In the genomic region with DNA sequence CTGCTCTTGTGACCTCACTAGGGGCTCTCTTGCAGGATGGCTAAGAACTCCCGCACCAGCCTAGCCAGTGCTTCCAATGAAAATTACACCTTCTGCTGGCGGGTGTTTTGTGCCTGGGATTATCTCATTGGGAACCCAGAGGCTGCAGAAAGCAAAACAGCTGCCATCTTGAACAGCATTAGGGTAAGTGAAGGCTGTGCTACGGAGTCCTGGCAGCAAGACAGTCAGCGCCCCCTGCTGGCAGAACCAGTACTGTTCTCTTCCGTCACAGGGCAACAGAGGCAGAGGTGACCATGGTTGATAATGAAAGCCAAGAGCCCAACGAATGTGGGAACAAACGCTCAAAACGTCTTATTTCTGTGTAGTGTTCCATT, we compare ENCODE assay signal across 9 mouse cellular contexts. TPM values are rescaled to one million over a fixed set of nuclear protein-coding genes. Genes with fewer than 3 reads are reported as not detected.
DNase-seq lines count a peak whose midpoint lies in the region; ATAC-seq and TF ChIP-seq lines count a peak whose summit lies in the region.
"Had no signal": no experiment of that assay in that cellular context is flagged by ENCODE, and none has a peak within 500 bp of the region (broad histone marks: within the 10 kb centered on the region; RNA-seq: fewer than 3 reads in every experiment).

No protein-coding gene starts in this region.

- ATAC-seq in hindbrain, embryonic 14.5 days (ENCODE audit: low FRiP score) = no peak
- ATAC-seq in forebrain, embryonic 14.5 days = peak; percentile 55
- ATAC-seq in midbrain, embryonic 12.5 days (ENCODE audit: low FRiP score, low read depth) = peak; percentile 56; the same call in 1 of the 2 replicates

- TF ChIP-seq CTCF in CH12.LX (conservative IDR thresholded peaks at IDR 0.05 in 1 of 2, IDR thresholded peaks at IDR 0.05 in 1 of 2; ENCODE audit: low read depth in 2 of 2, low read length in 2 of 2) = peak; percentile 86 to 93

- no peaks in the 10 kb centered on the region for H3K79me2 ChIP-seq in CH12.LX (replicated peaks; ENCODE audit: control insufficient read depth, extremely low read depth, insufficient read depth, poor library complexity, severe bottlenecking)

- in situ Hi-C loops in CH12.LX (cut with MboI; ENCODE audit: low pct_ligation_motif_present, low pct_unique_long_range_greater_than_20kb, low sequenced_read_pairs) = loop anchor here (5.0 kb wide), 1 partner anchor 33 kb away; no protein-coding TSS in a partner anchor

- TF ChIP-seq EP300 in CH12.LX (IDR thresholded peaks at IDR 0.05; ENCODE audit: low read length) = no peak

- dilution Hi-C loops in CH12.LX (cut with MboI; ENCODE audit: extremely low pct_ligation_motif_present, extremely low pct_unique_long_range_greater_than_20kb, low sequenced_read_pairs) = no loop called here

- H3K4me2 ChIP-seq in hindbrain, embryonic 14.5 days (replicated peaks) = no peak overlapping the region
- peak overlapping the region; percentile 62 for H3K4me2 ChIP-seq in CH12.LX (ENCODE audit: insufficient read depth, low read depth, poor library complexity, severe bottlenecking)
- H3K4me2 ChIP-seq in forebrain, embryonic 14.5 days (ENCODE audit: low read length) = no peak overlapping the region
- H3K4me2 ChIP-seq in midbrain, embryonic 12.5 days (replicated peaks) = no peak overlapping the region
- H3K4me2 ChIP-seq: embryonic facial prominence, embryonic 15.5 days had no signal

- TF ChIP-seq RAD21 in CH12.LX (IDR thresholded peaks at IDR 0.05; ENCODE audit: low read depth, low read length) = peak; percentile 81

- H3K36me3 ChIP-seq in hindbrain, embryonic 10.5 days = no peaks in the 10 kb centered on the region
- no peaks in the 10 kb centered on the region for H3K36me3 ChIP-seq in hindbrain, embryonic 14.5 days (replicated peaks; ENCODE audit: control insufficient read depth, insufficient read depth)
- H3K36me3 ChIP-seq in CH12.LX (replicated peaks in 1 of 2; ENCODE audit: control insufficient read depth in 1 of 2, insufficient read depth in 1 of 2, low read length in 1 of 2) = peaks cover 0 to 31% of the 10 kb centered on the region in 2 experiments
- H3K36me3 ChIP-seq in forebrain, embryonic 14.5 days (ENCODE audit: control insufficient read depth, insufficient read depth, low read length) = no peaks in the 10 kb centered on the region
- no peaks in the 10 kb centered on the region for H3K36me3 ChIP-seq in midbrain, embryonic 12.5 days
- H3K36me3 ChIP-seq: embryonic facial prominence, embryonic 15.5 days had no signal

- H3K4me3 ChIP-seq in hindbrain, embryonic 10.5 days = no peak overlapping the region
- no peak overlapping the region for H3K4me3 ChIP-seq in hindbrain, embryonic 14.5 days (replicated peaks; ENCODE audit: low read length)
- peak overlapping the region; percentile 6 to 45 (median 42) for H3K4me3 ChIP-seq in CH12.LX (replicated peaks in 1 of 3; ENCODE audit: low read depth in 2 of 3, low read length in 2 of 3, poor library complexity in 1 of 3)
- H3K4me3 ChIP-seq in forebrain, embryonic 14.5 days (ENCODE audit: low read depth, low read length) = no peak overlapping the region
- no peak overlapping the region for H3K4me3 ChIP-seq in midbrain, embryonic 12.5 days
- H3K4me3 ChIP-seq: embryonic facial prominence, embryonic 15.5 days had no signal

- DNase-seq in hindbrain, embryonic 10.5 days (ENCODE audit: low spot score) = peak; percentile 59
- DNase-seq in hindbrain, embryonic 14.5 days (ENCODE audit: low spot score) = no peak
- DNase-seq in CH12.LX (ENCODE audit: extremely low read depth) = peak; percentile 93
- DNase-seq in c-Kit-negative CD71-positive TER-119-positive erythroid progenitor cells, embryonic 14.5 days (ENCODE audit: low read depth, low spot score) = peak; percentile 13
- peak; percentile 45 for DNase-seq in forebrain, embryonic 14.5 days (ENCODE audit: low spot score)
- DNase-seq in layer of hippocampus, postnatal 10 days (ENCODE audit: low spot score in 2 of 2) = peak; percentile 30 to 52
- peak; percentile 12 for DNase-seq in testis, postnatal 14 days (ENCODE audit: low spot score)

- TF ChIP-seq POLR2A in CH12.LX (IDR thresholded peaks at IDR 0.05; ENCODE audit: low read depth, low read length) = no peak

- 59% methylated on average over 8 of the region's 8 CpGs for WGBS in hindbrain, embryonic 10.5 days
- 60% methylated on average over 8 of the region's 8 CpGs for WGBS in hindbrain, embryonic 14.5 days
- 56% methylated on average over 8 of the region's 8 CpGs for WGBS in forebrain, embryonic 14.5 days
- WGBS in midbrain, embryonic 12.5 days = 55% methylated on average over 8 of the region's 8 CpGs

- H3K27me3 ChIP-seq in hindbrain, embryonic 10.5 days (ENCODE audit: insufficient read depth, poor library complexity, severe bottlenecking) = no peaks in the 10 kb centered on the region
- H3K27me3 ChIP-seq in hindbrain, embryonic 14.5 days (ENCODE audit: control insufficient read depth, insufficient read depth, low read length) = no peaks in the 10 kb centered on the region
- no peaks in the 10 kb centered on the region for H3K27me3 ChIP-seq in CH12.LX (replicated peaks)
- no peaks in the 10 kb centered on the region for H3K27me3 ChIP-seq in forebrain, embryonic 14.5 days (replicated peaks; ENCODE audit: control insufficient read depth, insufficient read depth, low read length)
- no peaks in the 10 kb centered on the region for H3K27me3 ChIP-seq in midbrain, embryonic 12.5 days
- H3K27me3 ChIP-seq: embryonic facial prominence, embryonic 15.5 days had no signal

- H3K9ac ChIP-seq in hindbrain, embryonic 14.5 days = no peak overlapping the region
- H3K9ac ChIP-seq in CH12.LX (ENCODE audit: insufficient read depth, low read depth) = peak overlapping the region; percentile 49
- no peak overlapping the region for H3K9ac ChIP-seq in forebrain, embryonic 14.5 days (ENCODE audit: low read length)
- no peak overlapping the region for H3K9ac ChIP-seq in midbrain, embryonic 12.5 days (replicated peaks)
- H3K9ac ChIP-seq: embryonic facial prominence, embryonic 15.5 days had no signal

- no peak overlapping the region for H3K27ac ChIP-seq in hindbrain, embryonic 10.5 days
- H3K27ac ChIP-seq in hindbrain, embryonic 14.5 days = no peak overlapping the region
- H3K27ac ChIP-seq in CH12.LX (ENCODE audit: insufficient read depth, low read depth) = peak overlapping the region; percentile 80
- H3K27ac ChIP-seq in forebrain, embryonic 14.5 days (ENCODE audit: low read depth, low read length) = no peak overlapping the region
- no peak overlapping the region for H3K27ac ChIP-seq in midbrain, embryonic 12.5 days (replicated peaks)
- H3K27ac ChIP-seq: embryonic facial prominence, embryonic 15.5 days had no signal

- no peaks in the 10 kb centered on the region for H3K9me3 ChIP-seq in hindbrain, embryonic 10.5 days
- H3K9me3 ChIP-seq in hindbrain, embryonic 14.5 days (ENCODE audit: control insufficient read depth, low read length) = no peaks in the 10 kb centered on the region
- H3K9me3 ChIP-seq in CH12.LX (replicated peaks; ENCODE audit: low read length) = no peaks in the 10 kb centered on the region
- no peaks in the 10 kb centered on the region for H3K9me3 ChIP-seq in forebrain, embryonic 14.5 days (replicated peaks; ENCODE audit: control insufficient read depth, low read length)
- no peaks in the 10 kb centered on the region for H3K9me3 ChIP-seq in midbrain, embryonic 12.5 days
- H3K9me3 ChIP-seq: embryonic facial prominence, embryonic 15.5 days had no signal

- H3K4me1 ChIP-seq in hindbrain, embryonic 10.5 days (replicated peaks) = no peaks in the 10 kb centered on the region
- 0 out of 2 replicates have a peak, but pooled peaks cover 3% of the 10 kb centered on the region for H3K4me1 ChIP-seq in hindbrain, embryonic 14.5 days (replicated peaks; ENCODE audit: control insufficient read depth, insufficient read depth, low read length)
- H3K4me1 ChIP-seq in CH12.LX (ENCODE audit: control insufficient read depth in 1 of 2, insufficient read depth in 2 of 2) = peaks cover 28 to 62% of the 10 kb centered on the region in 2 experiments
- H3K4me1 ChIP-seq in forebrain, embryonic 14.5 days (ENCODE audit: control insufficient read depth, insufficient read depth, low read length) = no peaks in the 10 kb centered on the region
- no peaks in the 10 kb centered on the region for H3K4me1 ChIP-seq in midbrain, embryonic 12.5 days

TF ChIP-seq in CH12.LX, 34 proteins besides CTCF, POLR2A, EP300 and RAD21 (continues in another document):
- no peak for TF ChIP-seq CHD2 (IDR thresholded peaks at IDR 0.05; ENCODE audit: low read length)
- no peak for TF ChIP-seq E2F4 (IDR thresholded peaks at IDR 0.05; ENCODE audit: insufficient replicate concordance, low read depth, low read length)
- TF ChIP-seq ZNF384 (IDR thresholded peaks at IDR 0.05; ENCODE audit: low read depth, low read length) = no peak
- TF ChIP-seq NRF1 (IDR thresholded peaks at IDR 0.05; ENCODE audit: low read depth, low read length) = no peak; the same call in none of the 2 replicates
- no peak for TF ChIP-seq MAX (IDR thresholded peaks at IDR 0.05; ENCODE audit: low read length)
- TF ChIP-seq SMC3 (IDR thresholded peaks at IDR 0.05; ENCODE audit: low read depth, low read length) = peak; percentile 85
- no peak; the same call in 1 of the 2 replicates for TF ChIP-seq ZMIZ1 (IDR thresholded peaks at IDR 0.05; ENCODE audit: low read depth, low read length)
- TF ChIP-seq KAT2A (IDR thresholded peaks at IDR 0.05; ENCODE audit: insufficient replicate concordance, low read length) = no peak
- TF ChIP-seq BHLHE40 (IDR thresholded peaks at IDR 0.05; ENCODE audit: low read depth, low read length) = no peak

RNA-seq across cellular contexts. Expression of a gene that starts 15.2 kb away (rescaled TPM):
- 0.67 and 0.80 TPM in 2 replicates for polyA plus RNA-seq in hindbrain, embryonic 10.5 days (2016; fragmentation: Nextera tagmentation; extraction: Ambion mirVana)
- 0.31 and 0.51 TPM in 2 replicates for polyA plus RNA-seq in hindbrain, embryonic 14.5 days (2014; fragmentation: Nextera tagmentation; extraction: Ambion mirVana)
- total RNA-seq in CH12.LX (2012; rRNA removed) (1.3 and 2.2 TPM in 2 replicates), CH12.LX (2014; rRNA removed) (1.2 and 1.3 TPM in 2 replicates)
- polyA plus RNA-seq in CH12.LX (2012; ENCODE audit: insufficient read length, low read depth) = 2.3 and 3.0 TPM in 2 replicates
- polyA plus RNA-seq in forebrain, embryonic 14.5 days (2014; fragmentation: Nextera tagmentation; extraction: Ambion mirVana) = 0.14 and 0.23 TPM in 2 replicates
- total RNA-seq in layer of hippocampus, postnatal 10 days (2021) = under 1 TPM; 0.18 to 0.55 TPM
- 0.31 and 0.69 TPM in 2 replicates for polyA plus RNA-seq in midbrain, embryonic 12.5 days (2016; fragmentation: Nextera tagmentation; extraction: Ambion mirVana)

RNA-seq across cellular contexts. Expression of a gene that starts 31.9 kb away (rescaled TPM):
- polyA plus RNA-seq in hindbrain, embryonic 10.5 days (2016; fragmentation: Nextera tagmentation; extraction: Ambion mirVana) = 12.8 and 14.2 TPM in 2 replicates
- 5.6 and 6.5 TPM in 2 replicates for polyA plus RNA-seq in hindbrain, embryonic 14.5 days (2014; fragmentation: Nextera tagmentation; extraction: Ambion mirVana)
- total RNA-seq in CH12.LX (2012; rRNA removed) = 37.6 and 44.9 TPM in 2 replicates
- total RNA-seq in CH12.LX (2014; rRNA removed) = 30.1 and 31.7 TPM in 2 replicates
- polyA plus RNA-seq in CH12.LX (2012; ENCODE audit: insufficient read length, low read depth) = 33.1 and 39.2 TPM in 2 replicates
- polyA plus RNA-seq in forebrain, embryonic 14.5 days (2014; fragmentation: Nextera tagmentation; extraction: Ambion mirVana) = 7.7 and 8.1 TPM in 2 replicates
- total RNA-seq in layer of hippocampus, postnatal 10 days (2021) = 10 to 100 TPM; 13.4 to 16.4 TPM
- polyA plus RNA-seq in midbrain, embryonic 12.5 days (2016; fragmentation: Nextera tagmentation; extraction: Ambion mirVana) = 10.8 and 12.0 TPM in 2 replicates

Comparison
In these comparisons a context has a peak if more than half of its experiments do, and no peak if none do; other contexts are left out.
1. H3K4me3 ChIP-seq: peak in CH12.LX (3 of 3); none in hindbrain, embryonic 10.5 days (single experiment), hindbrain, embryonic 14.5 days (single experiment), forebrain, embryonic 14.5 days (single experiment) and midbrain, embryonic 12.5 days (single experiment).